Mouse (Mus musculus): ENCODE data around the gene Il18rap. TPM values are rescaled to one million over a fixed set of nuclear protein-coding genes. Genes with fewer than 3 reads are reported as not detected.
"Not testable (repeated sequence)": the region's sequence is repeated elsewhere in the genome, so short reads cannot be mapped to it uniquely, and the experiment has no call there.

Gene Il18rap
- polyA plus RNA-seq, 1 experiment, result not detected

DNA sequence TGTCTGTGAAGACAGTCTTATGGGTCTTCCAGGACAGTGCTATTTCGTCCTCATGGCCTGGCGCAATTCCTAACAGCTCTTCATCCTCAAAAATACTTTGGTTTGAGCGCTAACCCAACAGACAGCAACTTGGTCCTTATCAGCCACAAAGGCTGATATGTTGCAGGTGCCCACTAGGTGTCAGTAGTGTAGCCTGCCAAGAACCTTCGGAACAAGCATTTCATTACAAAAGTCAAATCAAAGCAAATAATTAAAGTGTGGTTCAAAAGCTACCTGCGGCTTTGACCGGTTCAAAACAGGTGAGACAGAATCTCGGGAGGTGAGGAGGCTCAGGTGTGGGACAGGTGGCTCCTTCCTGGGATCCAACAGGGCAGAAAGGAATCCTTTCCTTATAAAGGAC is 64.6 kb downstream of the Il18rap start, which contains the start of gene Slc9a4:
TSS of gene Slc9a4 (plus strand) at position 298 of the 400 bp plus-strand sequence.
- 13% methylated on average over 7 of the region's 7 CpGs for WGBS
- no peak for TF ChIP-seq POLR2A (IDR thresholded peaks at IDR 0.05; ENCODE audit: insufficient read depth, low read depth, low read length)
- no peak for TF ChIP-seq CTCF (IDR thresholded peaks at IDR 0.05; ENCODE audit: insufficient read depth, low read depth, low read length)
- no peak within 1 kb of the TSS for H3K27ac ChIP-seq (ENCODE audit: insufficient read depth, low read depth, low read length)
- no peak within 1 kb of the TSS for H3K4me3 ChIP-seq (ENCODE audit: insufficient read depth, low read depth, low read length)
- no peaks in the 10 kb centered on the region for H3K4me1 ChIP-seq (ENCODE audit: control insufficient read depth, insufficient read depth, low read length)

GRCm38 (mm10) chr1:40580269-40580668 is 65.1 kb downstream of the Il18rap start:
- no peaks in the 10 kb centered on the region for H3K4me1 ChIP-seq (ENCODE audit: control insufficient read depth, insufficient read depth, low read length)
- H3K27ac ChIP-seq (ENCODE audit: insufficient read depth, low read depth, low read length), result no peak overlapping the region
- WGBS, result 71% methylated on average over 14 of the region's 14 CpGs
- no peak overlapping the region for H3K4me3 ChIP-seq (ENCODE audit: insufficient read depth, low read depth, low read length)
- TF ChIP-seq POLR2A (IDR thresholded peaks at IDR 0.05; ENCODE audit: insufficient read depth, low read depth, low read length) (no peak), CTCF (IDR thresholded peaks at IDR 0.05; ENCODE audit: insufficient read depth, low read depth, low read length) (no peak)

DNA sequence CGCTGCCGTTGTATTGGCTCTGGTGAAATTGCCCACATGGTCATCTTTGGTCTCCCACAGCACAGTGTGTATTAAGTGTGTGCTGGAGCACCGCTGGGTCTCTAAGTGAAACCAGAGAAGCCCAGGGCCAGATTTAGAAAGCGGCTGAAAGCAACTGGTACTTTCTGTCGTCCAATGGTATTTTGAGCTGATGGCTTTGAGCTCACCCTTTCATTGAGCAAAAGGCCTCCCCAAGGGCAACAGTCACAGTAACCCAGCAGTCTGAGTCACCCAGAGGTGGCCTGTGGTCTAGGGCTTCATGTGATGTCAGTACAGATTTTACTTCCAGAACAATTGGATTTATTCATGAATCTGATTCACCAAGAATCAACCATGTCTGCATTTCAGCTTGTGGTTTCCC is 71.6 kb downstream of the Il18rap start:
- WGBS, result 88% methylated on average over 5 of the region's 5 CpGs
- H3K4me3 ChIP-seq (ENCODE audit: insufficient read depth, low read depth, low read length), result no peak overlapping the region
- H3K4me1 ChIP-seq (ENCODE audit: control insufficient read depth, insufficient read depth, low read length), result no peaks in the 10 kb centered on the region
- H3K27ac ChIP-seq (ENCODE audit: insufficient read depth, low read depth, low read length), result no peak overlapping the region
- no peak for TF ChIP-seq CTCF (IDR thresholded peaks at IDR 0.05; ENCODE audit: insufficient read depth, low read depth, low read length)
- TF ChIP-seq POLR2A (IDR thresholded peaks at IDR 0.05; ENCODE audit: insufficient read depth, low read depth, low read length), result no peak

- Histone ChIP-seq H3K27ac (ENCODE audit: insufficient read depth, low read depth, low read length) (no peak overlapping the region), H3K4me1 (ENCODE audit: control insufficient read depth, insufficient read depth, low read length) (no peaks in the 10 kb centered on the region), H3K4me3 (ENCODE audit: insufficient read depth, low read depth, low read length) (no peak overlapping the region)
- WGBS, result 91% methylated on average over 4 of the region's 4 CpGs
- no peak for TF ChIP-seq POLR2A (IDR thresholded peaks at IDR 0.05; ENCODE audit: insufficient read depth, low read depth, low read length)
- no peak for TF ChIP-seq CTCF (IDR thresholded peaks at IDR 0.05; ENCODE audit: insufficient read depth, low read depth, low read length)
These were observed 75.8 kb downstream of the Il18rap start for GRCm38 (mm10) chr1:40590931-40591330.

DNA sequence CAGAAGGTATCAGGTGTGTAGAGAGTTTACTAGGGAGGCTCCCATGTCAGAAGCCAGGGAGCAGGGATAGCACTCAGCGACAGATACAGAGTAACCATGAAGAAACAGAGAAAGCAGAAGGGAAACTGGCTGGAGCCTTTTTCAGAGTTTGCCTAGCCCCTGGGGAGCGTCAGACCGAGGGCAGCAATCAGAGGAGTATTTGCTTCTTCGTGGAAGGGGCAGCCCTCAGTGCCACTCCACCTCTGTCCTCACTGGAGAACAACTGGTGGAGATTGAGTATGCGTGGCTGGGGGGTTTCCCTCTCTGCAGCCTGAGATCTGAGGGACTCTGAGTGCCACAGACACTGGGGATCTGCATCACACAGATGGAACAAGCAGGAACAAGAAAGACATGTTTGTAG is 82.7 kb downstream of the Il18rap start:
- 79% methylated on average over 5 of the region's 5 CpGs for WGBS
- no peak for TF ChIP-seq CTCF (IDR thresholded peaks at IDR 0.05; ENCODE audit: insufficient read depth, low read depth, low read length)
- no peak for TF ChIP-seq POLR2A (IDR thresholded peaks at IDR 0.05; ENCODE audit: insufficient read depth, low read depth, low read length)
- H3K4me3 ChIP-seq (ENCODE audit: insufficient read depth, low read depth, low read length), result no peak overlapping the region
- 0 out of 2 replicates have a peak, but pooled peaks cover 4% of the 10 kb centered on the region for H3K4me1 ChIP-seq (ENCODE audit: control insufficient read depth, insufficient read depth, low read length)
- no peak overlapping the region for H3K27ac ChIP-seq (ENCODE audit: insufficient read depth, low read depth, low read length)

DNA sequence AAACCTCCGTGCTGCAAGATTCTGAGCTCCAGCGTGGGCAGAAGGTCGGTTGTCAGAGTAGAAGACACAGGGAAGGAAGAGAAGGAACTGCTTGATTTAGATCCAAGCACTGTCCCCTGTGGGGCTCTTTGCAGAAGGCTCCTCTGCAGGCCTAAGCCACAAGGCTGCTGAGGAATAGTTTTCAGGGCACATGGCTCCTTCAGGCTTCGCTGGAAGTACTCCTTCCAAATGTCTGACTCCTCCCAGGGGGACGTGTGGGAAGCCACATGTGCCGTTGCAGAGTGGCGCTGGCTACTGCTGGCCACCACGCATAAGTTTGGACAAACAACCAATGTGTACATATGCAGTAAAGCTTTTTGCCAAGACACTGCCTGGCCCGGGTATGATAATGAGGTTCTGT is 84.5 kb downstream of the Il18rap start:
- 72% methylated on average over 9 of the region's 9 CpGs for WGBS
- not testable (repeated sequence) for H3K27ac ChIP-seq (ENCODE audit: insufficient read depth, low read depth, low read length); H3K4me3 ChIP-seq (ENCODE audit: insufficient read depth, low read depth, low read length); H3K4me1 ChIP-seq (ENCODE audit: control insufficient read depth, insufficient read depth, low read length)

- no peak overlapping the region for H3K4me3 ChIP-seq (ENCODE audit: insufficient read depth, low read depth, low read length)
- 81% methylated on average over 25 of the region's 25 CpGs for WGBS
- TF ChIP-seq POLR2A (IDR thresholded peaks at IDR 0.05; ENCODE audit: insufficient read depth, low read depth, low read length) (no peak), CTCF (IDR thresholded peaks at IDR 0.05; ENCODE audit: insufficient read depth, low read depth, low read length) (no peak)
These were observed 85.5 kb downstream of the Il18rap start for GRCm38 (mm10) chr1:40600394-40601327.

More at GRCm38 (mm10) chr1:40600394-40601327, 85.5 kb downstream of the Il18rap start:
- Histone ChIP-seq H3K27ac (ENCODE audit: insufficient read depth, low read depth, low read length) (no peak overlapping the region), H3K4me1 (ENCODE audit: control insufficient read depth, insufficient read depth, low read length) (0 out of 2 replicates have a peak, but pooled peaks cover 4% of the 10 kb centered on the region)

Other genes starting within 250 kb of the Il18rap start
- not detected in 2 replicates for gene Il1rl2, start 190.8 kb upstream of the Il18rap start, polyA plus RNA-seq (2012; ENCODE audit: insufficient read depth, insufficient read length, low replicate concordance, missing spikeins)
- not detected in 2 replicates for gene Il1rl1, start 85.8 kb upstream of the Il18rap start, polyA plus RNA-seq (2012; ENCODE audit: insufficient read depth, insufficient read length, low replicate concordance, missing spikeins)
- not detected in 2 replicates for gene Il18r1, start 49.8 kb upstream of the Il18rap start, polyA plus RNA-seq (2012; ENCODE audit: insufficient read depth, insufficient read length, low replicate concordance, missing spikeins)
- gene Slc9a4, start 64.7 kb downstream of the Il18rap start, polyA plus RNA-seq (2012; ENCODE audit: insufficient read depth, insufficient read length, low replicate concordance, missing spikeins), result not detected in 2 replicates
- not detected in 2 replicates for gene Slc9a2, start 165.2 kb downstream of the Il18rap start, polyA plus RNA-seq (2012; ENCODE audit: insufficient read depth, insufficient read length, low replicate concordance, missing spikeins)